Mouse (Mus musculus) intestine, embryonic 14.5 days (tissue): ENCODE results near the gene Lars2. TPM values are rescaled to one million over a fixed set of nuclear protein-coding genes. Genes with fewer than 3 reads are reported as not detected.

Experiments
- ATAC-seq: fragments of 200-750 bp; cut with Nextera tagmentation; replicated peaks from 2 replicates; pipeline ENCODE4 v1.8.0; 2017; ENCODE audit warnings: low read depth, moderate number of reproducible peaks, moderate TSS enrichment, moderate library complexity; ENCODE audit not compliant: low FRiP score, low TSS enrichment
- DNase-seq: peaks from one replicate; pipeline ENCODE4 v3.0.0-alpha.2; 2018; ENCODE audit warnings: low spot score
- H3K27ac ChIP-seq: fragments of 300-500 bp; sonication (generic); 2 replicates; pipeline ENCODE4 v1.5.1; 2014; ENCODE audit warnings: low read depth, mild to moderate bottlenecking, control low read depth
- H3K27me3 ChIP-seq: fragments of 300-500 bp; sonication (generic); replicated peaks from 2 replicates; pipeline ENCODE4 v1.6.1; 2014; ENCODE audit warnings: low read length, control low read depth; ENCODE audit not compliant: control insufficient read depth, insufficient read depth
- H3K36me3 ChIP-seq: fragments of 300-500 bp; sonication (generic); 2 replicates; pipeline ENCODE4 v1.6.1; 2014; ENCODE audit warnings: low read length, control low read depth; ENCODE audit not compliant: control insufficient read depth, insufficient read depth
- H3K4me1 ChIP-seq: fragments of 300-500 bp; sonication (generic); replicated peaks from 2 replicates; pipeline ENCODE4 v1.6.1; 2014; ENCODE audit warnings: low read length, control low read depth, mixed read lengths; ENCODE audit not compliant: control insufficient read depth, insufficient read depth
- H3K4me2 ChIP-seq: fragments of 300-500 bp; sonication (generic); 2 replicates; pipeline ENCODE4 v1.6.1; 2014; ENCODE audit warnings: low read length
- H3K4me3 ChIP-seq: fragments of 300-500 bp; sonication (generic); 2 replicates; pipeline ENCODE4 v1.5.1; 2014; ENCODE audit warnings: low read depth, low read length, control low read depth, mixed read lengths
- H3K9ac ChIP-seq: fragments of 300-500 bp; sonication (generic); 2 replicates; pipeline ENCODE4 v1.6.1; 2014; ENCODE audit warnings: mild to moderate bottlenecking, low read length
- H3K9me3 ChIP-seq: fragments of 300-500 bp; sonication (generic); 2 replicates; pipeline ENCODE4 v1.6.1; 2016; ENCODE audit warnings: low read length, control low read depth; ENCODE audit not compliant: control insufficient read depth
- WGBS: fragments of 180-500 bp; shearing (Covaris S2); extraction: QIAGEN DNeasy Blood & Tissue Kit; methylation state at CpG from one replicate; pipeline ENCODE4 v1.1.7; 2014; 5-methylcytosine and 5-hydroxymethylcytosine counted together
- polyA plus RNA-seq: library from polyadenylated mRNA; unstranded; fragments of >200 nt; fragmentation: Nextera tagmentation; extraction: Ambion mirVana; gene quantifications from 2 replicates; pipeline ENCODE4 v1.2.1, GENCODE M21; 2014

The Lars2 gene
- polyA plus RNA-seq, 1 experiment from 2014 or later = 1,414 TPM

DNA sequence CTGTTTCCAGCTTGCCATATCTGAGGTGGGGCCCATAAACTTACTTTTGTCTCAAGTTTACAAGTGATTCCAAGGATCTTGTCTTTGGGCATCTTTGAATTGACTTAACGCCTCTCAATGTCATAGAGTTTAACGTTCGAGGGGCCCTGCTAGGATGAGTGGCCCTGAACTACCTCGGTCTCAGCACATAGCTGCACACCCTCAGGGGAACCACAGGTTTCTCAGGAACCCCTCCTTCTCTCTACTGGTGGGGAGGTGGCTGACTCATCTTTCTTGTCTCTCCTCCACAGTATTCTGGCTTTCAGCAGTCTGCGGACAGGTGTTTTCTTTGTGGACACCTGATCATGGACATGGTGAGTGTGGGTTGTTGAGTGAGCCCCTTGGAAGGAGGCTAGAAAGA, 144.2 kb downstream of the Lars2 start:
- Histone ChIP-seq H3K9ac (no peak overlapping the region), H3K27me3 (no peaks in the 10 kb centered on the region), H3K4me3 (no peak overlapping the region), H3K4me2 (no peak overlapping the region), H3K9me3 (no peaks in the 10 kb centered on the region), H3K36me3 (peaks cover 37% of the 10 kb centered on the region), H3K4me1 (peaks cover 9% of the 10 kb centered on the region), H3K27ac (no peak overlapping the region)
- DNase-seq (no peak), ATAC-seq (no peak)
- whole genome bisulfite sequencing = 88% methylated on average over 5 of the region's 5 CpGs

Other genes with a start within 250 kb of the Lars2 start
- not detected in 2 replicates for gene Clec3b, start 216.0 kb upstream of the Lars2 start, polyA plus RNA-seq
- 17.5 and 18.7 TPM in 2 replicates for gene Cdcp1, start 150.9 kb upstream of the Lars2 start, polyA plus RNA-seq
- 9.7 and 10.9 TPM in 2 replicates for gene Tmem158, start 106.2 kb upstream of the Lars2 start, polyA plus RNA-seq
- gene Limd1, start 111.8 kb downstream of the Lars2 start, polyA plus RNA-seq = 62.1 and 67.1 TPM in 2 replicates
- 51.0 and 55.8 TPM in 2 replicates for gene Sacm1l, start 162.8 kb downstream of the Lars2 start, polyA plus RNA-seq